Mouse (Mus musculus) liver, embryonic 14.5 days (tissue): ENCODE data around the gene Lrrc29. TPM values are rescaled to one million over a fixed set of nuclear protein-coding genes. Genes with fewer than 3 reads are reported as not detected.
"Not testable (repeated sequence)": the region's sequence is repeated elsewhere in the genome, so short reads cannot be mapped to it uniquely, and the experiment has no call there.

Experiments
- ATAC-seq: fragments of 200-750 bp; cut with Nextera tagmentation; 2 replicates; pipeline ENCODE4 v1.8.0; 2017; ENCODE audit warnings: moderate number of reproducible peaks, mild to moderate bottlenecking, moderate library complexity; ENCODE audit not compliant: insufficient read depth
- DNase-seq, 3 experiments: peaks; one replicate each; pipeline ENCODE4 v3.0.0-alpha.2; 2012 to 2013; ENCODE audit warnings: low read depth in 3 of 3, low spot score in 3 of 3
- H3K27ac ChIP-seq: fragments of 300-500 bp; sonication (generic); 2 replicates; pipeline ENCODE4 v1.5.1; 2014; ENCODE audit warnings: moderate library complexity, mild to moderate bottlenecking, control low read depth, inconsistent platforms
- H3K27me3 ChIP-seq: fragments of 300-500 bp; sonication (generic); 2 replicates; pipeline ENCODE4 v1.6.1; 2014; ENCODE audit warnings: mild to moderate bottlenecking, low read length, moderate library complexity; ENCODE audit not compliant: control insufficient read depth, insufficient read depth
- H3K36me3 ChIP-seq: fragments of 300-500 bp; sonication (generic); replicated peaks from 2 replicates; pipeline ENCODE4 v1.6.1; 2014; ENCODE audit warnings: low read depth; ENCODE audit not compliant: control insufficient read depth, insufficient read depth
- H3K4me1 ChIP-seq, 2 experiments: fragments of 200-500 bp in 1 of 2; fragments of 300-500 bp in 1 of 2; sonication (generic) in 1 of 2; replicated peaks; 2 replicates each; pipeline ENCODE4 v1.6.1; 2012 to 2014; ENCODE audit warnings: antibody characterized with exemption in 1 of 2, inconsistent platforms in 1 of 2, low read length in 1 of 2; ENCODE audit not compliant: control insufficient read depth in 2 of 2, insufficient read depth in 2 of 2
- H3K4me2 ChIP-seq: fragments of 300-500 bp; sonication (generic); 2 replicates; pipeline ENCODE4 v1.6.1; 2014; ENCODE audit warnings: low read depth, mild to moderate bottlenecking, control low read depth, moderate library complexity
- H3K4me3 ChIP-seq, 2 experiments: fragments of 200-500 bp in 1 of 2; fragments of 300-500 bp in 1 of 2; sonication (generic) in 1 of 2; 2 replicates each; pipeline ENCODE4 v1.5.1; 2012 to 2014; ENCODE audit warnings: low read depth in 2 of 2, low read length in 2 of 2, mild to moderate bottlenecking in 2 of 2, control low read depth in 1 of 2, inconsistent platforms in 1 of 2, moderate library complexity in 1 of 2; ENCODE audit not compliant: insufficient read depth in 1 of 2
- H3K9ac ChIP-seq: fragments of 300-500 bp; sonication (generic); replicated peaks from 2 replicates; pipeline ENCODE4 v1.6.1; 2014; ENCODE audit warnings: mild to moderate bottlenecking, control low read depth, moderate library complexity
- H3K9me3 ChIP-seq: fragments of 300-500 bp; sonication (generic); 2 replicates; pipeline ENCODE4 v1.6.1; 2016; ENCODE audit warnings: low read length, mixed read lengths; ENCODE audit not compliant: control insufficient read depth
- CTCF ChIP-seq: IDR thresholded peaks from 2 replicates; pipeline ENCODE4 v1.5.1; 2016; ENCODE audit warnings: antibody characterized with exemption, low read depth, control low read depth
- EP300 ChIP-seq: IDR thresholded peaks from 2 replicates; pipeline ENCODE4 v1.6.1; 2016; ENCODE audit warnings: antibody characterized with exemption, low read depth
- WGBS: fragments of 180-500 bp; shearing (Covaris S2); extraction: QIAGEN DNeasy Blood & Tissue Kit; methylation state at CpG from one replicate; pipeline ENCODE4 v1.1.7; 2014; ENCODE audit not compliant: insufficient replicate concordance; 5-methylcytosine and 5-hydroxymethylcytosine counted together
- polyA plus RNA-seq, 2 experiments: library from polyadenylated mRNA; depleted of rRNA in 1 of 2; stranded (reverse) in 1 of 2; unstranded in 1 of 2; fragments of >200 nt; fragmentation: Nextera tagmentation in 1 of 2; extraction: Ambion mirVana in 1 of 2; gene quantifications; 2 replicates each; pipeline versions ENCODE4 v1.2.1 to v1.2.3; 2012 to 2014

Lrrc29 gene
- polyA plus RNA-seq, 2 experiments = 9.1 to 10.4 TPM

- Histone ChIP-seq H3K27ac (no peak overlapping the region), H3K4me1 (peaks cover 20 to 29% of the 10 kb centered on the region in 2 experiments), H3K4me2 (no peak overlapping the region), H3K27me3 (peaks cover 12% of the 10 kb centered on the region), H3K4me3 (no peak overlapping the region), H3K36me3 (no peaks in the 10 kb centered on the region), H3K9me3 (no peaks in the 10 kb centered on the region), H3K9ac (no peak overlapping the region)
- WGBS = 73% methylated on average over 7 of the region's 7 CpGs
- ATAC-seq (no peak), DNase-seq (no peak)
- TF ChIP-seq CTCF = no peak
- no peak for TF ChIP-seq EP300
Observed at GRCm38 (mm10) chr8:105292471-105292870, 33.6 kb downstream of the Lrrc29 start.

- not testable (repeated sequence) for H3K9ac ChIP-seq, ATAC-seq, H3K9me3 ChIP-seq, H3K36me3 ChIP-seq, H3K27ac ChIP-seq, H3K4me3 ChIP-seq, H3K4me2 ChIP-seq, DNase-seq
- Histone ChIP-seq H3K27me3 (peaks cover 12% of the 10 kb centered on the region), H3K4me1 (peaks cover 16 to 24% of the 10 kb centered on the region in 2 experiments)
- peak; percentile 31; the same call in 1 of the 2 replicates for TF ChIP-seq CTCF
- 47% methylated on average over 3 of the region's 3 CpGs for WGBS
Observed at GRCm38 (mm10) chr8:105291802-105292201, 34.3 kb downstream of the Lrrc29 start.

GRCm38 (mm10) chr8:105291364-105291763 lies 34.7 kb downstream of the Lrrc29 start:
- not testable (repeated sequence) for H3K9me3 ChIP-seq, ATAC-seq, H3K27ac ChIP-seq, H3K4me2 ChIP-seq, H3K36me3 ChIP-seq, H3K4me3 ChIP-seq, H3K9ac ChIP-seq, DNase-seq
- Histone ChIP-seq H3K4me1 (peaks cover 12 to 20% of the 10 kb centered on the region in 2 experiments), H3K27me3 (peaks cover 12% of the 10 kb centered on the region)
- WGBS = 71% methylated on average over 8 of the region's 8 CpGs

- H3K4me3 ChIP-seq = no peak overlapping the region
- peaks cover 12% of the 10 kb centered on the region for H3K27me3 ChIP-seq
- no peak overlapping the region for H3K27ac ChIP-seq
- DNase-seq (peak; percentile 77 to 81 (median 77)), ATAC-seq (0 out of 2 replicates have a peak, but pooled peaks have one; percentile 16)
- WGBS = 20% methylated on average over 31 of the region's 31 CpGs
- H3K4me1 ChIP-seq = peaks cover 12 to 16% of the 10 kb centered on the region in 2 experiments
- no peak overlapping the region; the same call in 1 of the 2 replicates for H3K4me2 ChIP-seq
- H3K36me3 ChIP-seq = no peaks in the 10 kb centered on the region
- no peaks in the 10 kb centered on the region for H3K9me3 ChIP-seq
- no peak overlapping the region for H3K9ac ChIP-seq
- TF ChIP-seq CTCF (peak; percentile 98), EP300 (no peak)
Observed at GRCm38 (mm10) chr8:105290554-105291314, 35.3 kb downstream of the Lrrc29 start.

- peak within 1 kb of the TSS; percentile 86 for H3K4me2 ChIP-seq
- no peak within 1 kb of the TSS for H3K27ac ChIP-seq
- DNase-seq = no peak
- H3K4me1 ChIP-seq = peaks cover 12 to 16% of the 10 kb centered on the region in 2 experiments
- WGBS = 4% methylated on average over 43 of the region's 43 CpGs
- H3K9ac ChIP-seq = no peak within 1 kb of the TSS; the same call in 1 of the 2 replicates
- no peaks in the 10 kb centered on the region for H3K36me3 ChIP-seq
- H3K4me3 ChIP-seq = peak within 1 kb of the TSS; percentile 42 to 50
- TF ChIP-seq CTCF = peak; percentile 77
- TF ChIP-seq EP300 = no peak
- H3K27me3 ChIP-seq = peaks cover 12% of the 10 kb centered on the region
- ATAC-seq = peak; percentile 3; the same call in 1 of the 2 replicates
- H3K9me3 ChIP-seq = no peaks in the 10 kb centered on the region
Observed at GRCm38 (mm10) chr8:105289805-105290460, 36.1 kb downstream of the Lrrc29 start, which contains the start of gene 4931428F04Rik. Gene 4931428F04Rik (minus strand): TSS chr8:105289864.
